Mouse (Mus musculus) lung, adult 2 months (tissue): ENCODE measurements around the gene Gm10718. TPM values are rescaled to one million over a fixed set of nuclear protein-coding genes. Genes with fewer than 3 reads are reported as not detected.
"Not testable (repeated sequence)": the region's sequence is repeated elsewhere in the genome, so short reads cannot be mapped to it uniquely, and the experiment has no call there.

ENCODE experiments used
- DNase-seq: peaks from one replicate; pipeline ENCODE4 v3.0.0; 2022
- H3K4me1 ChIP-seq: fragments of 200-500 bp; 2 replicates; pipeline ENCODE4 v1.6.1; 2011; ENCODE audit warnings: low read length; ENCODE audit not compliant: control insufficient read depth, insufficient read depth
- H3K4me3 ChIP-seq: fragments of 200-500 bp; replicated peaks from 2 replicates; pipeline ENCODE3; 2011; ENCODE audit warnings: low read depth, mild to moderate bottlenecking, control low read depth, low read length; ENCODE audit errors: extremely low read depth
- WGBS: fragments of 180-500 bp; shearing (Covaris S2); methylation state at CpG from one replicate; pipeline ENCODE4 v1.1.7; 2018; 5-methylcytosine and 5-hydroxymethylcytosine counted together
- polyA plus RNA-seq: library from polyadenylated mRNA; depleted of rRNA; stranded (reverse); fragments of >200 nt; gene quantifications from 2 replicates; pipeline ENCODE4 v1.2.3, GENCODE M21; 2012; rRNA removed

The Gm10718 gene
- not detected in 2 replicates for polyA plus RNA-seq

- H3K4me3 ChIP-seq, H3K4me1 ChIP-seq, DNase-seq: not testable (repeated sequence)
- 77% methylated on average over 12 of the region's 13 CpGs for WGBS
Observed at GRCm38 (mm10) chr9:3023312-3023984, at the start of gene Gm10718. Gene Gm10718 (plus strand): TSS chr9:3023547.

GRCm38 (mm10) chr9:3000445-3000972 lies 22.8 kb upstream of the Gm10718 start, which contains the start of gene Gm10722:
Gene Gm10722 (plus strand): TSS chr9:3000922.
- DNase-seq, H3K4me3 ChIP-seq, H3K4me1 ChIP-seq: not testable (repeated sequence)
- 74% methylated on average over 12 of the region's 12 CpGs for WGBS

- H3K4me3 ChIP-seq, DNase-seq, H3K4me1 ChIP-seq: not testable (repeated sequence)
- WGBS, result 67% methylated on average over 8 of the region's 8 CpGs
Observed at GRCm38 (mm10) chr9:3001006-3001405, 22.3 kb upstream of the Gm10718 start.

- peak; percentile 66 for DNase-seq
- H3K4me3 ChIP-seq, H3K4me1 ChIP-seq: not testable (repeated sequence)
- 73% methylated on average over 9 of the region's 11 CpGs for WGBS
Observed at GRCm38 (mm10) chr9:3001948-3002659, 21.2 kb upstream of the Gm10718 start.

GRCm38 (mm10) chr9:3002794-3003396 lies 20.5 kb upstream of the Gm10718 start, which contains the start of gene Gm11168:
Gene Gm11168 (plus strand): TSS chr9:3003346.
- not testable (repeated sequence) for H3K4me3 ChIP-seq, DNase-seq, H3K4me1 ChIP-seq
- WGBS, result 74% methylated on average over 6 of the region's 14 CpGs

- H3K4me3 ChIP-seq, DNase-seq, H3K4me1 ChIP-seq: not testable (repeated sequence)
- WGBS, result 79% methylated on average over 1 of the region's 5 CpGs
Observed at GRCm38 (mm10) chr9:3006179-3006578, 17.2 kb upstream of the Gm10718 start.

- H3K4me3 ChIP-seq, H3K4me1 ChIP-seq: not testable (repeated sequence)
- DNase-seq, result peak; percentile 76
- 76% methylated on average over 8 of the region's 8 CpGs for WGBS
Observed at GRCm38 (mm10) chr9:3006636-3007035, 16.7 kb upstream of the Gm10718 start.

GRCm38 (mm10) chr9:3007272-3007671 lies 16.1 kb upstream of the Gm10718 start:
- H3K4me3 ChIP-seq, H3K4me1 ChIP-seq, DNase-seq: not testable (repeated sequence)
- WGBS, result 75% methylated on average over 8 of the region's 9 CpGs

- DNase-seq, H3K4me3 ChIP-seq, H3K4me1 ChIP-seq: not testable (repeated sequence)
- WGBS, result no CpG with 5 or more reads among the region's 5 CpGs
Observed at GRCm38 (mm10) chr9:3009331-3009730, 14.0 kb upstream of the Gm10718 start.

- H3K4me3 ChIP-seq, H3K4me1 ChIP-seq, DNase-seq: not testable (repeated sequence)
- WGBS, result 76% methylated on average over 3 of the region's 7 CpGs
Observed at GRCm38 (mm10) chr9:3012054-3012621, 11.2 kb upstream of the Gm10718 start.

- DNase-seq, H3K4me1 ChIP-seq, H3K4me3 ChIP-seq: not testable (repeated sequence)
- WGBS, result no CpG with 5 or more reads among the region's 11 CpGs
Observed at GRCm38 (mm10) chr9:3012733-3013279, 10.5 kb upstream of the Gm10718 start, which contains the start of gene Gm10721. Gene Gm10721 (plus strand): TSS chr9:3013140.

- not testable (repeated sequence) for H3K4me1 ChIP-seq, DNase-seq, H3K4me3 ChIP-seq
- WGBS, result 69% methylated on average over 5 of the region's 9 CpGs
Observed at GRCm38 (mm10) chr9:3015354-3015753, 8.0 kb upstream of the Gm10718 start, which contains the start of gene Gm10720. Gene Gm10720 (plus strand): TSS chr9:3015654.

GRCm38 (mm10) chr9:3015896-3016295 lies 7.5 kb upstream of the Gm10718 start:
- 77% methylated on average over 6 of the region's 6 CpGs for whole genome bisulfite sequencing
- DNase-seq, H3K4me1 ChIP-seq, H3K4me3 ChIP-seq: not testable (repeated sequence)

- DNase-seq, H3K4me1 ChIP-seq, H3K4me3 ChIP-seq: not testable (repeated sequence)
- 32% methylated on average over 2 of the region's 9 CpGs for WGBS
Observed at GRCm38 (mm10) chr9:3017108-3017507, 6.2 kb upstream of the Gm10718 start, which contains the start of gene Gm10719. Gene Gm10719 (plus strand): TSS chr9:3017408.
